Mouse (Mus musculus) E14TG2a.4 (cell line): ENCODE measurements around the gene St6galnac4.
A peak's percentile ranks its signal among the peaks of the same experiment; 100 is the strongest.

Source experiments
- CTCF ChIP-seq: conservative IDR thresholded peaks from 2 replicates; pipeline ENCODE4 v1.5.1; 2014; ENCODE audit warnings: low read length
- NANOG ChIP-seq: IDR thresholded peaks from 2 replicates; pipeline ENCODE4 v1.6.1; 2014; ENCODE audit warnings: borderline replicate concordance, low read length, mixed read lengths
- POU5F1 ChIP-seq: IDR thresholded peaks from 2 replicates; pipeline ENCODE4 v1.6.1; 2014; ENCODE audit warnings: low read length, borderline replicate concordance

GRCm38 (mm10) chr2:32581450-32582095, 5.3 kb upstream of the St6galnac4 start:
- peak; percentile 23; the same call in 1 of the 2 replicates for TF ChIP-seq CTCF
- no peak for TF ChIP-seq NANOG
- no peak for TF ChIP-seq POU5F1
